Mouse (Mus musculus): ENCODE measurements around the gene Ptn. TPM values are rescaled to one million over a fixed set of nuclear protein-coding genes. Genes with fewer than 3 reads are reported as not detected.

Ptn gene
- polyA plus RNA-seq, 1 experiment, result 0.94 TPM

DNA sequence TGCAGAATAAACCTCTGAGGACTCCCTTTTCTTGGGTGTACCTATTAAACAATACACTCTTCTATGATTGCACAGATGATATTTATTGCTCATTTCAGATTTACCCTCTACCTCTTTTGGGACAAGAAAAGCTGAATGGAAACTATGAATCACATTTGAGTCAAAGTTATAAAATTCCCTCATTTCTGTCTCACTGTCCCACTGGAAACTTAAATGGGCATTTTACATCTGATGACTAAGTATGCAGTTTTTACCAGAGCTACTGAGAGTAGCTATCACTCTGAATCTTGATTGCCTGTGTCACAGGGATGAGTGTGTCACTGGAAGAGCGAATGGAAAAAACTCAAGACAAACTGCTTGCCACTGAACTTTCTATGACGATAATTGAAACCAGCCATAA is 22.2 kb upstream of the Ptn start:
- Histone ChIP-seq H3K36me3 (ENCODE audit: control insufficient read depth, insufficient read depth, low read length) (no peaks in the 10 kb centered on the region), H3K4me1 (ENCODE audit: control insufficient read depth, insufficient read depth, low read length) (no peaks in the 10 kb centered on the region), H3K27ac (ENCODE audit: control insufficient read depth, insufficient read depth, low read depth, low read length) (no peak overlapping the region), H3K27me3 (ENCODE audit: control insufficient read depth, insufficient read depth, low read length) (no peaks in the 10 kb centered on the region), H3K4me3 (ENCODE audit: control insufficient read depth, low read depth, low read length) (no peak overlapping the region)
- no peak for TF ChIP-seq POLR2A (IDR thresholded peaks at IDR 0.05; ENCODE audit: control insufficient read depth, low read depth, low read length)
- no peak for TF ChIP-seq CTCF (IDR thresholded peaks at IDR 0.05; ENCODE audit: control insufficient read depth, insufficient read depth, insufficient replicate concordance, low read depth, low read length)

DNA sequence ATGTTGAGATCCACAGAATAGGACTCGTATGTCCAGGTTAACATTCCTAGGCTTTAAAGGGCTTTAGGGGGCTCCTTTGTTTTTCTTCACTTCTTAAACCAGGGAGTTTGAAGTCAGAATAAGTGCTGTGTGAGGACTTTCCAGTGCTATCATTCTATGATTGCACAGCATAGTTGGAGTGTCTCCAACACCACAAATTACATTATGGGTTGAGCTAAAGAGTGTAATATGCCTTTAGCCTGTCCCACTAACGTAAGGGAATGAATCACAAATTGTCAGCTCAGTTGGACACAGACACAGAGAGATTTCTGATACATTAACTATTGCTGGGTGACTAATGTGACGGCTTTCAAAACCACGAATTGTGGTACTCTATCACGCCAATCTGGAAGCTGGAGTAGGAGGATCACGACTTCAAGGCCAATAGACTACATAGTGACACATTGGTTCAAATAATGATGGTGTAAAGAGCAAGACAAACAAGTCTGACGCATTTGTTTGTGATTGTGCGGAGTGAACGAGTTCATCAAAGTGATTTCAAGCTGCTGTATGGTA is 20.4 kb upstream of the Ptn start:
- no peaks in the 10 kb centered on the region for H3K27me3 ChIP-seq (ENCODE audit: control insufficient read depth, insufficient read depth, low read length)
- no peaks in the 10 kb centered on the region for H3K4me1 ChIP-seq (ENCODE audit: control insufficient read depth, insufficient read depth, low read length)
- no peak overlapping the region for H3K4me3 ChIP-seq (ENCODE audit: control insufficient read depth, low read depth, low read length)
- no peaks in the 10 kb centered on the region for H3K36me3 ChIP-seq (ENCODE audit: control insufficient read depth, insufficient read depth, low read length)
- TF ChIP-seq POLR2A (IDR thresholded peaks at IDR 0.05; ENCODE audit: control insufficient read depth, low read depth, low read length), result no peak
- no peak for TF ChIP-seq CTCF (IDR thresholded peaks at IDR 0.05; ENCODE audit: control insufficient read depth, insufficient read depth, insufficient replicate concordance, low read depth, low read length)
- no peak overlapping the region for H3K27ac ChIP-seq (ENCODE audit: control insufficient read depth, insufficient read depth, low read depth, low read length)

DNA sequence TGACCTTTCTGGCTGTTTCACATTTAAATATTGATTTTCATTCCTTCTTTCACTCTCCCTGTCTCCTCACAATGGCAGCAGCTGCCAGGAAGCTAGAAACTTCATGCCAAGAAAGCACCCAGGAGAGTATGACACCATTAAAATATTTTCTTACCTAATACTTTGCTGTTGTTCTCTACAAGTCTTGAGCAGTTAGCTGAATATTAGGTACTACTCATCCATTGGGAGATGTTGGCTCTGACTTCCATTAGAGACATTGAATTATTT is 9.7 kb upstream of the Ptn start:
- Histone ChIP-seq H3K27me3 (ENCODE audit: control insufficient read depth, insufficient read depth, low read length) (no peaks in the 10 kb centered on the region), H3K4me3 (ENCODE audit: control insufficient read depth, low read depth, low read length) (no peak overlapping the region), H3K4me1 (ENCODE audit: control insufficient read depth, insufficient read depth, low read length) (no peaks in the 10 kb centered on the region), H3K36me3 (ENCODE audit: control insufficient read depth, insufficient read depth, low read length) (no peaks in the 10 kb centered on the region), H3K27ac (ENCODE audit: control insufficient read depth, insufficient read depth, low read depth, low read length) (no peak overlapping the region)
- TF ChIP-seq CTCF (IDR thresholded peaks at IDR 0.05; ENCODE audit: control insufficient read depth, insufficient read depth, insufficient replicate concordance, low read depth, low read length), result no peak
- TF ChIP-seq POLR2A (IDR thresholded peaks at IDR 0.05; ENCODE audit: control insufficient read depth, low read depth, low read length), result no peak

DNA sequence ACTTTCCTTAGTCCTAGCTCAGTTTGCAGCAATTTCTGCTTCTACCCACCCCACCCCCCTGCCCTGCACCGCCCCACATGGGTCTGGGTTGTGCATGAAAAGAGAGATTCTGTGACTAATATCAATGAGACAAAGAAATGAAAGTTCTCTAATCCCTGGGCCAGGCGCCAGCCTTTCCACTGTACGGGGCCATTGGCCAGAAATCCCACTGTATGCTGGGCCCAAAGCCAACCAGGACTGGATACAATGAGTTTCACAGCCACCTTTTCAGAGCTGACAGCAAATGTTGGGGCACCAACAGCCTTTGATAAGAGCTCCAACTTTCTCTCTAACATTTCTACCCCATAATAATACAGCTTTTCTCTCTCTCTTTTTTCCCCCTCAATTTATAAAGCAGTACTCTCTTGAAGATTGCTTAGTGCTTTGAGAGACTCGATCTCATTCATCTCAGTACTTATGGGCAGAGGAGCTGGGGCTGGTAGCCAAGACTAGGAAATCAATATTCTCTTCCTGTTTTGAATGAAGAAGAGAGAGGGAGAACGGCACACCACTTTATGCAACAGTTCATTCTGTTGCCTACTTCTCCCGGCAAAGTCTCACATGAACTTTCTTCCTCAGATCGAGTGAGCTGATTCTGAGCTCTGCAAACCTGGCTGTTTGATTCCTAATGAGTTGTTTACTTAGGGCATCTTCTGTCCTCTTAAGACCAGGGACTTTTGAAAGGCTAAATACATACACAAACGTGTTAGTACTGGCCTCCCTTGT is 9.2 kb upstream of the Ptn start:
- Histone ChIP-seq H3K36me3 (ENCODE audit: control insufficient read depth, insufficient read depth, low read length) (no peaks in the 10 kb centered on the region), H3K4me1 (ENCODE audit: control insufficient read depth, insufficient read depth, low read length) (no peaks in the 10 kb centered on the region), H3K4me3 (ENCODE audit: control insufficient read depth, low read depth, low read length) (no peak overlapping the region), H3K27me3 (ENCODE audit: control insufficient read depth, insufficient read depth, low read length) (no peaks in the 10 kb centered on the region), H3K27ac (ENCODE audit: control insufficient read depth, insufficient read depth, low read depth, low read length) (no peak overlapping the region)
- no peak for TF ChIP-seq CTCF (IDR thresholded peaks at IDR 0.05; ENCODE audit: control insufficient read depth, insufficient read depth, insufficient replicate concordance, low read depth, low read length)

DNA sequence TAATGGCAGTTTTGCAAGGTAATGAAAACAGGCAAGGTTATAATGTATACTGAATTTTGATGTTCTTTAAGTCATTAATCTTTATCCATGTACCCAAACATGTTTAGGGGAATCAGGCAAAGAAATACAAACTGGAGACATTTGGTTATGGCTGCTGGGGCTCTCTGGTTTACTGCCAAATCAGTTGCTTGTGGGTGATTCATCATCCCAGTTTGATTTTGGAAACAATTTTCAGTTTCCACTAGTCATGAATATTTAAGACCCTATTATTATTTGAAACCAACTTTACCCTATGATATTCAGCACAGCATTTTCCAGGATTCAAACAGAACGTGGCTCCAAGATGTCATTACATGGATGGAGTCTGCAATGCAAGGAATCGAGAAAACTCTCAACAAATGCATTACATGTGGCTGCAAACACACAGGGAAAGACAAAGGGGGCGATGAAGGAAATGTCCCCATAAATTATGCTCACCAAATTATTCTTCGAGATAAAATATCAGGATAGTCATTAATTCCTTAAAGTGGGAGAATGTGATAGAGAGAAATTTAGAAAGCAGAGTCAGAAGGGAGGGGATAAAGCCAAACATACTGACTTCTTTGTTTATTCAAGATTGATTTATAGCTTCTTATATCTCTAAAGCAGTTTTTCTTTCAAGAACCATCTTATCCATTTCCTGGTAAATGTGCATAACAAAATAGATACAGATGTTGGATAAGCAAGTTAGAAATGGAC is 8.4 kb upstream of the Ptn start:
- H3K4me3 ChIP-seq (ENCODE audit: control insufficient read depth, low read depth, low read length), result no peak overlapping the region
- H3K36me3 ChIP-seq (ENCODE audit: control insufficient read depth, insufficient read depth, low read length), result no peaks in the 10 kb centered on the region
- H3K27ac ChIP-seq (ENCODE audit: control insufficient read depth, insufficient read depth, low read depth, low read length), result no peak overlapping the region
- TF ChIP-seq CTCF (IDR thresholded peaks at IDR 0.05; ENCODE audit: control insufficient read depth, insufficient read depth, insufficient replicate concordance, low read depth, low read length), result no peak
- no peak for TF ChIP-seq POLR2A (IDR thresholded peaks at IDR 0.05; ENCODE audit: control insufficient read depth, low read depth, low read length)
- H3K4me1 ChIP-seq (ENCODE audit: control insufficient read depth, insufficient read depth, low read length), result no peaks in the 10 kb centered on the region
- H3K27me3 ChIP-seq (ENCODE audit: control insufficient read depth, insufficient read depth, low read length), result no peaks in the 10 kb centered on the region

DNA sequence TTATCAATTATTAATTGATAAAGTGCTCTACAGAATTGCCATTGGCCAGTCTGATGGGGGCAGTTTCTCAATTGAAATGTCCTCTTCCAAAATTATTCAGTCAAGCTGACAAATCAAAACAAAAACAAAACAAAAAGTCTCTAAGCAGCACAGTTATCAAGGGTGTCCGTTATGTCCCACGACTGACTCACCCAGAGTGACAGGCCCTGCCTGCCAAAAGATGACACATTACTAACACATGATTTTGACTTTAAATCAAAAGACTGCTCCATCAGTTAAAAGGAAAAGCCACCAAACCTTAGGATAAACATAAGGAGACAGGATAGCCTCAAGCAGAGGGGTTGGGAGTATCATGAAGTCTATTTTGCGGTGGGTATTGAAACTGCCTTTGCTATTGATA is 6.6 kb upstream of the Ptn start:
- no peak for TF ChIP-seq POLR2A (IDR thresholded peaks at IDR 0.05; ENCODE audit: control insufficient read depth, low read depth, low read length)
- no peak for TF ChIP-seq CTCF (IDR thresholded peaks at IDR 0.05; ENCODE audit: control insufficient read depth, insufficient read depth, insufficient replicate concordance, low read depth, low read length)
- H3K27ac ChIP-seq (ENCODE audit: control insufficient read depth, insufficient read depth, low read depth, low read length), result no peak overlapping the region

DNA sequence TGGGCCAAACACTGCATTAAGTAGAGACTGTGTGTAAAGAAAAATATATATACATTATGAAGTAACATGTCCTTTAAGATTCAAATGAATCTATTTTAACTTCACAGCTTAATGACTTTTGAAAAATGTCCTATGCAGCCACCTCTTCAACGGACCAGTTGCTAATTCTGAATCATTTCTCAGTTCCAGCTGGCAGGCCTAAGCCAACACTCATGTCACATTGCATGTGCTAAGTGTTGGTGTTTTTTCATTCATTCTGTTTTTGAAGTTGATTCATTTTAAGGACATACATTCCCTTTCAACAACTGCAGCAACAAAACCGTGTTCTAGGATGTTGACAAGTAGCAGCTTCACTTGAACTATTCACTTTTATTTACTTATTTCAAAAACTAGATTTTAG is 6.0 kb upstream of the Ptn start:
- H3K4me3 ChIP-seq (ENCODE audit: control insufficient read depth, low read depth, low read length), result no peak overlapping the region
- TF ChIP-seq POLR2A (IDR thresholded peaks at IDR 0.05; ENCODE audit: control insufficient read depth, low read depth, low read length) (no peak), CTCF (IDR thresholded peaks at IDR 0.05; ENCODE audit: control insufficient read depth, insufficient read depth, insufficient replicate concordance, low read depth, low read length) (no peak)
- H3K27ac ChIP-seq (ENCODE audit: control insufficient read depth, insufficient read depth, low read depth, low read length), result no peak overlapping the region

More for the DNA sequence above, 6.6 kb upstream of the Ptn start:
- Histone ChIP-seq H3K4me1 (ENCODE audit: control insufficient read depth, insufficient read depth, low read length) (no peaks in the 10 kb centered on the region), H3K36me3 (ENCODE audit: control insufficient read depth, insufficient read depth, low read length) (no peaks in the 10 kb centered on the region), H3K27me3 (ENCODE audit: control insufficient read depth, insufficient read depth, low read length) (no peaks in the 10 kb centered on the region), H3K4me3 (ENCODE audit: control insufficient read depth, low read depth, low read length) (no peak overlapping the region)

More for the DNA sequence above, 6.0 kb upstream of the Ptn start:
- no peaks in the 10 kb centered on the region for H3K27me3 ChIP-seq (ENCODE audit: control insufficient read depth, insufficient read depth, low read length)
- no peaks in the 10 kb centered on the region for H3K4me1 ChIP-seq (ENCODE audit: control insufficient read depth, insufficient read depth, low read length)
- H3K36me3 ChIP-seq (ENCODE audit: control insufficient read depth, insufficient read depth, low read length), result no peaks in the 10 kb centered on the region

Measured in testis, adult 2 months (tissue).